Mouse (Mus musculus) brain, embryonic 14.5 days (tissue): Measurements from ENCODE around the gene Cblc.

ENCODE experiments used
- CTCF ChIP-seq: fragments of 200-500 bp; IDR thresholded peaks from 2 replicates; pipeline ENCODE4 v1.5.1; 2012; ENCODE audit warnings: inconsistent platforms, mild to moderate bottlenecking, moderate library complexity, borderline replicate concordance; ENCODE audit not compliant: insufficient read depth, insufficient read length; ENCODE audit errors: extremely low read depth
- POLR2A ChIP-seq: fragments of 200-500 bp; IDR thresholded peaks from 2 replicates; pipeline ENCODE4 v1.6.1; 2012; ENCODE audit warnings: mild to moderate bottlenecking, inconsistent platforms, borderline replicate concordance; ENCODE audit not compliant: poor library complexity, insufficient read depth, insufficient read length, severe bottlenecking; ENCODE audit errors: extremely low read depth

GRCm38 (mm10) chr7:19771682-19772081 lies 24.9 kb downstream of the Cblc start:
- TF ChIP-seq CTCF (no peak), POLR2A (no peak)
